Mouse (Mus musculus): ENCODE measurements at regions not wholly inside any gene's neighbourhood (a gene's known extent, or its start where the extent isn't known, plus 50 kb on each side); places are given as distances from the start of the nearest gene placed in this dataset.

GRCm38 (mm10) chr2:18445809-18446208, 53.2 kb upstream of the Dnajc1 start:
- TF ChIP-seq POLR2A (IDR thresholded peaks at IDR 0.05; ENCODE audit: insufficient read depth, low read length) (no peak), CTCF (IDR thresholded peaks at IDR 0.05; ENCODE audit: low read depth, low read length) (no peak)
